Mouse (Mus musculus): Measurements from ENCODE around the gene Sema5a.

- TF ChIP-seq CTCF (IDR thresholded peaks at IDR 0.05; ENCODE audit: control insufficient read depth, insufficient read depth, low read length): no peak
- no peak for TF ChIP-seq POLR2A (IDR thresholded peaks at IDR 0.05; ENCODE audit: borderline replicate concordance, control insufficient read depth, low read depth, low read length)
Observed at GRCm38 (mm10) chr15:32259362-32260096, 14.9 kb downstream of the Sema5a start.
